Mouse (Mus musculus): ENCODE measurements around the gene Atg10.

The Atg10 gene

GRCm38 (mm10) chr13:90995034-90995629 is 228.6 kb downstream of the Atg10 start:
- no peak for DNase-seq

GRCm38 (mm10) chr13:90993602-90994001 is 230.2 kb downstream of the Atg10 start:
- no peak for DNase-seq

GRCm38 (mm10) chr13:90992948-90993347 is 230.8 kb downstream of the Atg10 start:
- DNase-seq = no peak

- DNase-seq = no peak
These were observed 235.5 kb downstream of the Atg10 start for GRCm38 (mm10) chr13:90988226-90988625.

GRCm38 (mm10) chr13:90985417-90985816 is 238.4 kb downstream of the Atg10 start:
- no peak for DNase-seq

GRCm38 (mm10) chr13:90984073-90984472 is 239.7 kb downstream of the Atg10 start:
- DNase-seq = no peak

GRCm38 (mm10) chr13:90981798-90982197 is 242.0 kb downstream of the Atg10 start:
- no peak for DNase-seq

- DNase-seq = no peak
These were observed 242.7 kb downstream of the Atg10 start for GRCm38 (mm10) chr13:90980878-90981674.

- DNase-seq = no peak
These were observed 246.7 kb downstream of the Atg10 start for GRCm38 (mm10) chr13:90977057-90977456.

GRCm38 (mm10) chr13:90973409-90973808 is 250.4 kb downstream of the Atg10 start:
- DNase-seq = no peak

GRCm38 (mm10) chr13:90970259-90971017 is 253.3 kb downstream of the Atg10 start:
- no peak for DNase-seq

GRCm38 (mm10) chr13:90968940-90969339 is 254.8 kb downstream of the Atg10 start:
- DNase-seq = no peak

- peak; percentile 85 for DNase-seq
These were observed 256.3 kb downstream of the Atg10 start for GRCm38 (mm10) chr13:90967422-90967821.

- peak; percentile 44 for DNase-seq
These were observed 257.8 kb downstream of the Atg10 start for GRCm38 (mm10) chr13:90965996-90966395.

- DNase-seq = peak; percentile 35
These were observed 259.3 kb downstream of the Atg10 start for GRCm38 (mm10) chr13:90964511-90964910.

- peak; percentile 44 for DNase-seq
These were observed 260.7 kb downstream of the Atg10 start for GRCm38 (mm10) chr13:90962836-90963760.

GRCm38 (mm10) chr13:90960591-90960990 is 263.2 kb downstream of the Atg10 start:
- DNase-seq = no peak

GRCm38 (mm10) chr13:90958894-90959293 is 264.9 kb downstream of the Atg10 start:
- no peak for DNase-seq

GRCm38 (mm10) chr13:90939600-90939999 is 284.2 kb downstream of the Atg10 start:
- no peak for DNase-seq

- no peak for DNase-seq
These were observed 284.6 kb downstream of the Atg10 start for GRCm38 (mm10) chr13:90939192-90939591.

- no peak for DNase-seq
These were observed 287.9 kb downstream of the Atg10 start for GRCm38 (mm10) chr13:90935852-90936251.

- no peak for DNase-seq
These were observed 290.5 kb downstream of the Atg10 start for GRCm38 (mm10) chr13:90933256-90933655.

Data from kidney, postnatal 14 days (tissue).